Mouse (Mus musculus) brown adipose tissue, adult 24 weeks (tissue): ENCODE measurements around the gene Samd13. TPM values are rescaled to one million over a fixed set of nuclear protein-coding genes. Genes with fewer than 3 reads are reported as not detected.

Source experiments
- H3K27ac ChIP-seq: fragments of 200-500 bp; replicated peaks from 2 replicates; pipeline ENCODE4 v1.5.1; 2012; ENCODE audit warnings: low read depth, mild to moderate bottlenecking, low read length
- H3K4me1 ChIP-seq: fragments of 200-500 bp; 2 replicates; pipeline ENCODE4 v1.6.1; 2012; ENCODE audit warnings: low read length, mixed read lengths; ENCODE audit not compliant: control insufficient read depth, insufficient read depth, insufficient read length
- H3K4me3 ChIP-seq: fragments of 200-500 bp; 2 replicates; pipeline ENCODE4 v1.5.1; 2012; ENCODE audit warnings: low read depth, mild to moderate bottlenecking, low read length, moderate library complexity; ENCODE audit not compliant: insufficient read depth
- polyA plus RNA-seq: library from polyadenylated mRNA; stranded (reverse); fragments of >200 nt; gene quantifications from 2 replicates; pipeline ENCODE4 v1.2.4, GENCODE M21; 2012; ENCODE audit not compliant: missing spikeins, insufficient read depth, insufficient read length

Samd13 gene
- polyA plus RNA-seq, 1 experiment, result not detected

GRCm38 (mm10) chr3:146683095-146683494 is 2.3 kb downstream of the Samd13 start:
- H3K27ac ChIP-seq, result no peak overlapping the region
- H3K4me1 ChIP-seq, result no peaks in the 10 kb centered on the region
- H3K4me3 ChIP-seq, result no peak overlapping the region

- Histone ChIP-seq H3K27ac (no peak overlapping the region; the same call in 1 of the 2 replicates), H3K4me3 (peak overlapping the region; percentile 41), H3K4me1 (no peaks in the 10 kb centered on the region)
Measured at GRCm38 (mm10) chr3:146682140-146682651, 3.2 kb downstream of the Samd13 start.

GRCm38 (mm10) chr3:146681696-146682095 is 3.7 kb downstream of the Samd13 start:
- Histone ChIP-seq H3K27ac (no peak overlapping the region), H3K4me1 (no peaks in the 10 kb centered on the region), H3K4me3 (peak overlapping the region; percentile 41; the same call in 1 of the 2 replicates)

- no peak overlapping the region for H3K27ac ChIP-seq
- no peaks in the 10 kb centered on the region for H3K4me1 ChIP-seq
- H3K4me3 ChIP-seq, result no peak overlapping the region
Measured at GRCm38 (mm10) chr3:146680625-146681024, 4.8 kb downstream of the Samd13 start.

- H3K27ac ChIP-seq, result no peak overlapping the region
- H3K4me3 ChIP-seq, result no peak overlapping the region
- H3K4me1 ChIP-seq, result no peaks in the 10 kb centered on the region
Measured at GRCm38 (mm10) chr3:146679646-146680045, 5.7 kb downstream of the Samd13 start.

GRCm38 (mm10) chr3:146676193-146676592 is 9.2 kb downstream of the Samd13 start:
- Histone ChIP-seq H3K4me3 (no peak overlapping the region), H3K27ac (no peak overlapping the region), H3K4me1 (no peaks in the 10 kb centered on the region)

GRCm38 (mm10) chr3:146675101-146675500 is 10.3 kb downstream of the Samd13 start:
- H3K4me1 ChIP-seq, result no peaks in the 10 kb centered on the region
- no peak overlapping the region for H3K27ac ChIP-seq

GRCm38 (mm10) chr3:146671121-146671520 is 14.3 kb downstream of the Samd13 start:
- H3K4me3 ChIP-seq, result no peak overlapping the region
- no peaks in the 10 kb centered on the region for H3K4me1 ChIP-seq
- no peak overlapping the region for H3K27ac ChIP-seq

More at GRCm38 (mm10) chr3:146675101-146675500, 10.3 kb downstream of the Samd13 start:
- no peak overlapping the region for H3K4me3 ChIP-seq

GRCm38 (mm10) chr3:146661907-146662306 is 23.5 kb downstream of the Samd13 start:
- H3K27ac ChIP-seq, result no peak overlapping the region
- H3K4me3 ChIP-seq, result no peak overlapping the region
- H3K4me1 ChIP-seq, result peaks cover 9% of the 10 kb centered on the region; the same call in 1 of the 2 replicates

GRCm38 (mm10) chr3:146661001-146661400 is 24.4 kb downstream of the Samd13 start:
- H3K4me3 ChIP-seq, result no peak overlapping the region
- H3K27ac ChIP-seq, result peak overlapping the region; percentile 46; the same call in 1 of the 2 replicates
- peaks cover 9% of the 10 kb centered on the region; the same call in 1 of the 2 replicates for H3K4me1 ChIP-seq

- Histone ChIP-seq H3K27ac (no peak overlapping the region), H3K4me3 (no peak overlapping the region), H3K4me1 (peaks cover 9% of the 10 kb centered on the region; the same call in 1 of the 2 replicates)
Measured at GRCm38 (mm10) chr3:146659321-146659720, 26.1 kb downstream of the Samd13 start.

GRCm38 (mm10) chr3:146658061-146658639 is 27.2 kb downstream of the Samd13 start:
- no peak overlapping the region for H3K4me3 ChIP-seq
- no peak overlapping the region for H3K27ac ChIP-seq
- peaks cover 9% of the 10 kb centered on the region; the same call in 1 of the 2 replicates for H3K4me1 ChIP-seq

- no peak overlapping the region for H3K4me3 ChIP-seq
- H3K4me1 ChIP-seq, result peaks cover 9% of the 10 kb centered on the region; the same call in 1 of the 2 replicates
- no peak overlapping the region for H3K27ac ChIP-seq
Measured at GRCm38 (mm10) chr3:146657433-146657832, 28.0 kb downstream of the Samd13 start.

- Histone ChIP-seq H3K4me1 (no peaks in the 10 kb centered on the region), H3K4me3 (no peak overlapping the region), H3K27ac (0 out of 2 replicates have a peak overlapping the region, but pooled peaks have one; percentile 16)
Measured at GRCm38 (mm10) chr3:146655111-146655577, 30.2 kb downstream of the Samd13 start.

GRCm38 (mm10) chr3:146653692-146654091 is 31.7 kb downstream of the Samd13 start:
- H3K4me3 ChIP-seq, result no peak overlapping the region
- H3K27ac ChIP-seq, result no peak overlapping the region
- no peaks in the 10 kb centered on the region for H3K4me1 ChIP-seq

- Histone ChIP-seq H3K27ac (no peak overlapping the region), H3K4me3 (no peak overlapping the region), H3K4me1 (no peaks in the 10 kb centered on the region)
Measured at GRCm38 (mm10) chr3:146652431-146652830, 33.0 kb downstream of the Samd13 start.
